Mouse (Mus musculus): ENCODE results near the gene Cpt1a. TPM values are rescaled to one million over a fixed set of nuclear protein-coding genes. Genes with fewer than 3 reads are reported as not detected.

The Cpt1a gene
- total RNA-seq, 2 experiments from 2014 or later: 31.3 to 32.5 TPM

- no peak for DNase-seq (ENCODE audit: extremely low spot score in 1 of 2, low spot score in 2 of 2)
- intact Hi-C loops (cut with DNase I): no loop called here
Observed at GRCm38 (mm10) chr19:3356516-3356915, 34.4 kb downstream of the Cpt1a start.

- DNase-seq (ENCODE audit: extremely low spot score in 1 of 2, low spot score in 2 of 2): no peak
- intact Hi-C loops (cut with DNase I): no loop called here
Observed at GRCm38 (mm10) chr19:3357620-3358019, 35.5 kb downstream of the Cpt1a start.

GRCm38 (mm10) chr19:3359841-3360588 lies 37.9 kb downstream of the Cpt1a start:
- DNase-seq (ENCODE audit: extremely low spot score in 1 of 2, low spot score in 2 of 2): no peak
- intact Hi-C loops (cut with DNase I): loop anchor here (2.0 kb wide), 1 partner anchor 67 kb away; no protein-coding TSS in a partner anchor

GRCm38 (mm10) chr19:3363510-3363909 lies 41.4 kb downstream of the Cpt1a start:
- DNase-seq (ENCODE audit: extremely low spot score in 1 of 2, low spot score in 2 of 2): no peak
- intact Hi-C loops (cut with DNase I): no loop called here

GRCm38 (mm10) chr19:3365089-3365488 lies 43.0 kb downstream of the Cpt1a start:
- intact Hi-C loops (cut with DNase I): no loop called here
- DNase-seq (ENCODE audit: extremely low spot score in 1 of 2, low spot score in 2 of 2): no peak

GRCm38 (mm10) chr19:3368276-3368675 lies 46.1 kb downstream of the Cpt1a start:
- intact Hi-C loops (cut with DNase I): no loop called here
- DNase-seq (ENCODE audit: extremely low spot score in 1 of 2, low spot score in 2 of 2): no peak

GRCm38 (mm10) chr19:3373380-3373779 lies 51.2 kb downstream of the Cpt1a start:
- intact Hi-C loops (cut with DNase I): no loop called here
- peak in 1 of 2 experiments; percentile 72 for DNase-seq (ENCODE audit: extremely low spot score in 1 of 2, low spot score in 2 of 2)

- intact Hi-C loops (cut with DNase I): no loop called here
Observed at GRCm38 (mm10) chr19:3374028-3374427, 51.9 kb downstream of the Cpt1a start.

GRCm38 (mm10) chr19:3375945-3376495 lies 53.9 kb downstream of the Cpt1a start:
- peak in 1 of 2 experiments; percentile 46 for DNase-seq (ENCODE audit: extremely low spot score in 1 of 2, low spot score in 2 of 2)
- intact Hi-C loops (cut with DNase I): no loop called here

More at GRCm38 (mm10) chr19:3374028-3374427, 51.9 kb downstream of the Cpt1a start:
- no peak for DNase-seq (ENCODE audit: extremely low spot score in 1 of 2, low spot score in 2 of 2)

- DNase-seq (ENCODE audit: extremely low spot score in 1 of 2, low spot score in 2 of 2): peak in 1 of 2 experiments; percentile 41
- intact Hi-C loops (cut with DNase I): no loop called here
Observed at GRCm38 (mm10) chr19:3376966-3377715, 55.0 kb downstream of the Cpt1a start.

- no peak for DNase-seq (ENCODE audit: extremely low spot score in 1 of 2, low spot score in 2 of 2)
- intact Hi-C loops (cut with DNase I): no loop called here
Observed at GRCm38 (mm10) chr19:3378614-3379013, 56.5 kb downstream of the Cpt1a start.

- intact Hi-C loops (cut with DNase I): loop anchor here (5.0 kb wide), 1 partner anchor 64 kb away; no protein-coding TSS in a partner anchor
- DNase-seq (ENCODE audit: extremely low spot score in 1 of 2, low spot score in 2 of 2): no peak
Observed at GRCm38 (mm10) chr19:3388061-3388460, 65.9 kb downstream of the Cpt1a start.

- intact Hi-C loops (cut with DNase I): loop anchor here (5.0 kb wide), 1 partner anchor 64 kb away; no protein-coding TSS in a partner anchor
- DNase-seq (ENCODE audit: extremely low spot score in 1 of 2, low spot score in 2 of 2): peak; percentile 82 to 97
Observed at GRCm38 (mm10) chr19:3388629-3389057, 66.5 kb downstream of the Cpt1a start, which contains the start of gene Tesmin. Gene Tesmin, plus strand, starts transcription at chr19:3388857.

- intact Hi-C loops (cut with DNase I): loop anchor here (5.0 kb wide), 1 partner anchor 63 kb away; no protein-coding TSS in a partner anchor
- DNase-seq (ENCODE audit: extremely low spot score in 1 of 2, low spot score in 2 of 2): peak; percentile 82 to 93
Observed at GRCm38 (mm10) chr19:3389089-3389488, 67.0 kb downstream of the Cpt1a start.

GRCm38 (mm10) chr19:3392384-3392783 lies 70.2 kb downstream of the Cpt1a start:
- no peak for DNase-seq (ENCODE audit: extremely low spot score in 1 of 2, low spot score in 2 of 2)
- intact Hi-C loops (cut with DNase I): no loop called here

- no peak for DNase-seq (ENCODE audit: extremely low spot score in 1 of 2, low spot score in 2 of 2)
- intact Hi-C loops (cut with DNase I): no loop called here
Observed at GRCm38 (mm10) chr19:3394216-3394615, 72.1 kb downstream of the Cpt1a start.

GRCm38 (mm10) chr19:3400057-3400456 lies 77.9 kb downstream of the Cpt1a start:
- intact Hi-C loops (cut with DNase I): no loop called here

GRCm38 (mm10) chr19:3401504-3401903 lies 79.4 kb downstream of the Cpt1a start:
- intact Hi-C loops (cut with DNase I): no loop called here
- no peak for DNase-seq (ENCODE audit: extremely low spot score in 1 of 2, low spot score in 2 of 2)

More at GRCm38 (mm10) chr19:3400057-3400456, 77.9 kb downstream of the Cpt1a start:
- no peak for DNase-seq (ENCODE audit: extremely low spot score in 1 of 2, low spot score in 2 of 2)

GRCm38 (mm10) chr19:3401943-3402342 lies 79.8 kb downstream of the Cpt1a start:
- intact Hi-C loops (cut with DNase I): no loop called here
- no peak for DNase-seq (ENCODE audit: extremely low spot score in 1 of 2, low spot score in 2 of 2)
